Mouse (Mus musculus) cortical plate, adult 2 months (tissue): ENCODE results near the gene Gmip. TPM values are rescaled to one million over a fixed set of nuclear protein-coding genes. Genes with fewer than 3 reads are reported as not detected.

Experiments
- H3K27ac ChIP-seq: fragments of 200-500 bp; 2 replicates; pipeline ENCODE4 v1.5.1; 2012; ENCODE audit warnings: low read length, control low read depth, inconsistent platforms; ENCODE audit not compliant: insufficient read depth
- H3K4me1 ChIP-seq: fragments of 200-500 bp; 2 replicates; pipeline ENCODE4 v1.6.1; 2011; ENCODE audit warnings: low read length; ENCODE audit not compliant: control insufficient read depth, insufficient read depth
- H3K4me3 ChIP-seq: fragments of 200-500 bp; 2 replicates; pipeline ENCODE4 v1.5.1; 2011; ENCODE audit warnings: mild to moderate bottlenecking, low read length, control low read depth; ENCODE audit not compliant: insufficient read depth
- CTCF ChIP-seq: fragments of 200-500 bp; IDR thresholded peaks from 2 replicates; pipeline ENCODE4 v1.5.1; 2011; ENCODE audit warnings: mild to moderate bottlenecking, control low read depth, low read length; ENCODE audit not compliant: insufficient read depth; ENCODE audit errors: extremely low read depth
- POLR2A ChIP-seq: fragments of 200-500 bp; IDR thresholded peaks from 2 replicates; pipeline ENCODE4 v1.6.1; 2011; ENCODE audit warnings: mild to moderate bottlenecking, low read length, control low read depth; ENCODE audit not compliant: insufficient read depth; ENCODE audit errors: extremely low read depth
- polyA plus RNA-seq: library from polyadenylated mRNA; depleted of rRNA; stranded (reverse); fragments of >200 nt; gene quantifications from 2 replicates; pipeline ENCODE4 v1.2.3, GENCODE M21; 2012

Gmip gene
- polyA plus RNA-seq, 1 experiment, result 15.7 TPM

DNA sequence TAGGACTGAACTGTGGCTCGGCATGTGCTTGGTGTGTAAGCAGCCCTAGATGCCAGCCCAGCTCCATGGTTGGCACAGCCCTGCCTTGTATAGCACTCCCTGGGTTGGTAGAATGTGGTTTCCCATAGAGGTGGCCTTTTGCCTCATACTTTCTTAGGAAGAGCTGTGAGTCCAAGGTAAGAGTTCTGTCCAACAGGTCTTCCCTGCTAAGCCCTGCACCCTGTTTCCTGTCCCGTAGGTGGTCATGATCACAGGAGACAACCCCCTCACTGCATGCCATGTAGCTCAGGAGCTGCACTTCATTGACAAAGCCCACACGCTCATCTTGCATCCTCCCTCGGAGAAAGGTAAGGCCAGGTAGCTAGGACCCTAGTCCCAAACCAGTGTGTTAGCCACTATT, 6.7 kb upstream of the Gmip start:
- no peaks in the 10 kb centered on the region for H3K4me1 ChIP-seq
- H3K27ac ChIP-seq, result no peak overlapping the region
- no peak overlapping the region for H3K4me3 ChIP-seq
- TF ChIP-seq CTCF (no peak), POLR2A (no peak)

DNA sequence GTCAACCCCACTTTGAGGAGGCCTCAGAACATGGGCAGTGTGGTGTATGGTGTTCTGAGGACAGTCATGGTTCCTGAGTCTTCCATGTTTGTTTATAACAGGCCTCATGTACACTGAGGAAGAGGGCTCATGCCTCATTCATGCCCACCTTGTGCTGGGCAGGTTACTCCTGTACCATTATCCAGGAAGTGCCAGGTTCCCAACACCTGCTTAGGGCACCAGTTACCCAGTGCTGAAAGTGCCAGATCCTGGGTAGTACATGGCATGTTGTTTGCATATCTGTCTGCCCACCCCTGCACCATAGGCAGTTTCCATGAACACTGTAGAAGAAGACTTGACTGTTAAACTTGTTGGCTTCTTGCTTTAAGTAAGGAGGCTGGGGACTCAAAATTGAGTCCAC, 6.3 kb upstream of the Gmip start:
- H3K4me3 ChIP-seq, result no peak overlapping the region
- H3K4me1 ChIP-seq, result no peaks in the 10 kb centered on the region
- TF ChIP-seq CTCF, result no peak
- TF ChIP-seq POLR2A, result no peak
- H3K27ac ChIP-seq, result no peak overlapping the region

DNA sequence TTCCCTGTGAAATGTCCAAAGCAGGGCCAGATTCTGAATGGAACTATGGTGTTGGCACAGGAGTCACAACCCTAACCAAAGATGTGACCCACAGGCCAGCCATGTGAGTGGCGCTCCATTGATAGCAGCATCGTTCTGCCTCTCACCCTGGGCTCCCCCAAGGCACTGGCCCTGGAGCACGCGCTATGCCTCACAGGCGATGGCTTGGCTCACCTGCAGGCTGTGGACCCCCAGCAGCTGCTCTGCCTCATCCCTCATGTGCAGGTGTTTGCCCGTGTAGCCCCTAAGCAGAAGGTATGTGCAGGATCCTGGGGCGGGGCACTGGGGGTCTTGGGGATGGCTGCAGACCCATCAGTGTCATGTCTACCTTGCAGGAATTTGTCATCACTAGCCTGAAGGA, 5.1 kb upstream of the Gmip start:
- Histone ChIP-seq H3K27ac (no peak overlapping the region), H3K4me1 (no peaks in the 10 kb centered on the region), H3K4me3 (no peak overlapping the region)
- no peak for TF ChIP-seq CTCF

DNA sequence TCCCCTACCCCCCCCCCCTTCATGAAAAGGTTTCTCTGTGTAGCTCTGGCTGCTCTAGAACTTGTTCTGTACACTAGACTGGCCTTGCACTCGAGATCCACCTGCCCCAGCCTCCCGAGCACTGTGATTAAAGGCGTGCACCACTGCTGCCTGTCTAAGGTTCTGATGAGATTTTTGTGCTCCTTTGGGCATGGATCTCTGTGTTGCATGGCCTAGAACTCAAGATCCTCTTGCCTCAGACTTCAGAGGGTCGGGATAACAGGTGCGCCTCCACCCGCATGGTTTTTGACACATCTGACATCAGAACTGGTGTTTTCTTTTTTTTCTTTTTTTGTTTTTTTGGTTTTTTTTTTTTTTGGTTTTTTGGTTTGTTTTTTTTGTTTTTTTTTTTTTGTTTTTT, 3.9 kb upstream of the Gmip start:
- H3K4me1 ChIP-seq, result no peaks in the 10 kb centered on the region
- H3K27ac ChIP-seq, result no peak overlapping the region
- no peak overlapping the region for H3K4me3 ChIP-seq
- TF ChIP-seq POLR2A (no peak), CTCF (no peak)

DNA sequence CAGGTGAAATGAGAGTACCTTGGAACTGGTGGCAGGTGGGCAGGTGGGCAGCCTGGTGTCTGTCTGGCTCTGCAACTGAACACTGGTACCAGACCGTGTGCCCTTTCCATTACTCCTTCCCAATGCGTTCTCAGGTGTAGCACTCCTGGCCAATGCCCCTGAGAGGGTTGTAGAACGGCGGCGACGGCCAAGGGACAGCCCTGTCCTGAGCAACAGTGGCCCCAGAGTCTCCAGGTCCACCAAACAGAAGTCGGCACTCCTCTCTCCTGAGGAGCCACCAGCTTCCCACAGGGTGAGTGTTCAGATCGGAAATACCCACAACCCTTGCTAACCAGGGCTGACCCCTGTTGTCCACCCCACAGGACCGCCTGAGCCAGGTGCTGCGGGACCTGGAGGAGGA, 3.4 kb upstream of the Gmip start:
- TF ChIP-seq CTCF, result no peak
- TF ChIP-seq POLR2A, result no peak
- Histone ChIP-seq H3K27ac (no peak overlapping the region), H3K4me1 (no peaks in the 10 kb centered on the region), H3K4me3 (no peak overlapping the region)

DNA sequence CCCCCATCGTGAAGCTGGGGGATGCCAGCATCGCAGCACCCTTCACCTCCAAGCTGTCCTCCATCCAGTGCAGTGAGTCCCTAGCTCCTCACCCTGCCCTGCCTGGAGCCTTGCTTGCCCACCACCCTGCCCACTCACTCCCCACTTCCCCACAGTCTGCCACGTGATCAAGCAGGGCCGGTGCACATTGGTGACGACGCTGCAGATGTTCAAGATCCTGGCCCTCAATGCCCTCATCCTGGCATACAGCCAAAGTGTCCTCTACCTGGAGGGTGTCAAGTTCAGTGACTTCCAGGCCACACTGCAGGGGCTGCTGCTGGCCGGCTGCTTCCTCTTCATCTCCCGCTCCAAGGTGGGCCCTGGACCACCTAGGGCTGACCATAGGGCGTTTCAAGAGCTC, 3.0 kb upstream of the Gmip start:
- Histone ChIP-seq H3K4me3 (no peak overlapping the region), H3K4me1 (no peaks in the 10 kb centered on the region), H3K27ac (no peak overlapping the region)
- TF ChIP-seq POLR2A (no peak), CTCF (no peak)

DNA sequence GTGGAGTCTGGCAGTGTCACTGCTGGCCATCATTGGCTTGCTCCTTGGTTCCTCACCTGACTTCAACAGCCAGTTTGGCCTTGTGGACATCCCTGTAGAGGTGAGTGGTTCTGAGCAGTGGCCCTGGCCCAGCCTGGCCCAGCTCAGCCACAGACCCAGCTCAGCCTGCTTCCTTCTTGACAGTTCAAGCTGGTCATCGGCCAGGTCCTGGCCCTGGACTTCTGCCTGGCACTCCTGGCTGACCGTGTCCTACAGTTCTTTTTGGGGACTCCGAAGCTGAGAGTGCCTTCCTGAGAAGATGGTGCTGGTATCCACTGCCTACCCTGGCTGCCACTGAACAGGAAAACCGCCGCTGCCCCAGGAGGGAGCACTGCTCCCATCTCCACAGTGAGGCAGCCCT, 1.2 kb upstream of the Gmip start:
- no peak overlapping the region for H3K4me3 ChIP-seq
- H3K27ac ChIP-seq, result no peak overlapping the region
- H3K4me1 ChIP-seq, result no peaks in the 10 kb centered on the region
- TF ChIP-seq CTCF, result no peak
- no peak for TF ChIP-seq POLR2A

DNA sequence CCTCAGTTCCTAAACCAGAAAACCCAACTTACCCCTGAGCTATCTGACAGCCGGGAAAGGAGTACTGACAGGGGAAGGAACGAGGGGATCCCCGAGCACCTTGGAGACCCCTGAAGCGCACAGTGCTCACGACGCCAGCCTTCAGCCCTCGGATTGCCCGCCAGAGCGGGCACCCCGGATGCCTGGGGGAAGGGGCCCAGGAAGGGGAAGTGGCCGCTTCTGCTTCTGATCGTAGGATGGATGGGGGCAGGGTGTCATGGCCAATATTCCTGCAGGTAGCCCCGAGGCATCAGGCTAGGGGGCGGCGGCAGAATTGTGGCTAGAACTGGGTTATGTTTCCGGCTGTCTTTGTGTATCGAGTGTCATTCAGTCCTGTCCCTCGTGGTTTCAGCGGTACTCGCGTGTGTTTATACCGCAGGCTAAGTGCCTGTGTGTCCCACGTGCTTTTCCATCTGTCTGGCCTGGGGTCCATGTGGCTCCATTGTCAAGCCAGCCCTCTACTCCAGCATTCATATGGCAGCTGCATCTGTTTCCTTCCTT, 455 bp downstream of the Gmip start:
- peak overlapping the region; percentile 31 for H3K4me3 ChIP-seq
- no peaks in the 10 kb centered on the region for H3K4me1 ChIP-seq
- H3K27ac ChIP-seq, result no peak overlapping the region
- TF ChIP-seq CTCF (no peak), POLR2A (no peak)

DNA sequence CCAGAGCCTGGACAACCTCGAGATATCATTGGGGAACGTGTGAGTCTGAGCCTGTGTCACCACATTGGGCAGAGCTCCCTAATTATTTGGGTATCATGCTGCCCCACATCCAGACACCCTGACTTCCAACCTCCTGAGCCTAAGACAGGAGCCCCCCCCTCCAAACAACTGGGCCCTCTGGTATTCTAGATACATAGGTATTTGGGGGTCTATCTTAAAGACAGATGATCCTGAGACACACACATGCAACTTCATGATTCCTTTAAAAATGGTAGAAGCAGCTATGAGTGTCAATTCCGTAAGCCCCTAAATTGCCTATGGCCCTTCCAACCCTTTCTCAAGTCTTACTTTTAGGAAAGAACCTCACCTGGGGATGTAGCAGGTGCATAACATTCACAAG, 1.3 kb downstream of the Gmip start:
- TF ChIP-seq CTCF (no peak), POLR2A (no peak)
- no peak overlapping the region for H3K27ac ChIP-seq
- H3K4me3 ChIP-seq, result no peak overlapping the region
- no peaks in the 10 kb centered on the region for H3K4me1 ChIP-seq

DNA sequence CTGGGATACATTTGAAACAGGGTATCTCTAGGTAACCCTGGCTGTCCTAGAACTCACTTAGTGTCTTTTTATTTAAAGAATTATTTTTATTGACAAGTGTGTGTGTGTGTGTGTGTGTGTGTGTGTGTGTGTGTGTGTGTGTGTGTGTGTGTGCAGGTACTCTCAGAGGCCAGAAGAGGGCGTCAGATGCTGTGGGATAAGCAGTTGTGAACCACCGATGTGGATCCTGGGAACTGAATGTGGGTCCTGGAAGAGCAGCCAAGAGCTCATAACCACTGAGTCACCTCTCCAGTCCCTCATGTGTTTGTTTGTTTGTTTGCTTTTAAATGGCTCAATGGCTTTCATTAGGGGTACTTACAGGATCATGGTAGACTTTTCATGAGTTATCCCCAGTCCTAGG, 6.4 kb downstream of the Gmip start:
- Histone ChIP-seq H3K27ac (no peak overlapping the region), H3K4me3 (no peak overlapping the region), H3K4me1 (no peaks in the 10 kb centered on the region)
- TF ChIP-seq POLR2A (no peak), CTCF (no peak)

DNA sequence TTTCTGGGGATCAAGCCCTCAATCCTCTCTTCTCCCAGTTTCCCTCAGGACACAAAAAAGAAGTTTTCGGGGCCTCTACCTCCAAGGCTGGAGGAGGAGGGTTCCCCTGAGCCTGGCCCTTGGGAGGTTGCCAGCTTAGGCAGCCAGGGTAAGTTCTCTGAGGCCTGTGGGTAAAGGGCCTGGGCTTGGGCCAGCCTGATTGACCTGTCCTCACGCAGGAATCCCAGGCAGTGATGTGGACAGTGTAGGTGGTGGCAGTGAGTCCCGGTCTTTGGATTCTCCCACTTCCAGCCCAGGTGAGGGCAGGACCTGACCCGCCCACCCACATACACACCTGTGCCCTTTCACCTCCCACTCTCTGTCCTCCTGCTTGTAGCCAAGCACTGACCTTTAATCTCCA, 6.9 kb downstream of the Gmip start:
- no peak overlapping the region for H3K4me3 ChIP-seq
- H3K4me1 ChIP-seq, result no peaks in the 10 kb centered on the region
- no peak overlapping the region for H3K27ac ChIP-seq
- no peak for TF ChIP-seq CTCF
- TF ChIP-seq POLR2A, result no peak

DNA sequence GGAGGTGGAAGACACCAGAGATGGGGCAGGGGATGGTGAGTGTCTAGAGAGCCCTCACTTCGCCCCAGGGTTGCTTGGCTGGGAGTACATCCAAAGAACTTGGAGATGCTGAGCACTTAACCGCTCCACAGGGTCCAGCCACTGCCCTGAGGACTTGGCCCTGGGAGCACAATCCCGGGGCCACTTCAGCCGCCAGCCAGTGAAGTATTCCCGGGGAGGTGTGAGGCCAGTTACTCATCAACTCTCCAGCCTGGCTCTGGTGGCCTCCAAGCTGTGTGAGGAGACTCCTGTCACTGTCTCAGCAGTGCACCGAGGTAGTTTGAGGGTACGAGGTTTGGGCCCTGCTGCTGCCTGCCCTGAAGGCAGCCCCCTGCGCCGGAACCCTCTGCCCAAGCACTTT, 12.0 kb downstream of the Gmip start:
- Histone ChIP-seq H3K4me3 (no peak overlapping the region), H3K4me1 (no peaks in the 10 kb centered on the region), H3K27ac (no peak overlapping the region)
- TF ChIP-seq POLR2A (no peak), CTCF (no peak)
